7 mouse cellular contexts compared by ENCODE assay signal in genomic region chr7:3666921-3667391, GRCm38 (mm10). TPM values are rescaled to one million over a fixed set of nuclear protein-coding genes. Genes with fewer than 3 reads are reported as not detected.
DNase-seq lines count a peak whose midpoint lies in the region; ATAC-seq lines count a peak whose summit lies in the region.

No protein-coding gene starts in this region.

- peak overlapping the region; percentile 30 for H3K4me2 ChIP-seq in lung, embryonic 15.5 days
- H3K4me2 ChIP-seq in intestine, embryonic 15.5 days (replicated peaks): peak overlapping the region; percentile 49
- no peak overlapping the region for H3K4me2 ChIP-seq in forebrain, embryonic 14.5 days (ENCODE audit: low read length)

- H3K4me1 ChIP-seq in lung, embryonic 15.5 days: peaks cover 35% of the 10 kb centered on the region
- peaks cover 19% of the 10 kb centered on the region for H3K4me1 ChIP-seq in intestine, embryonic 15.5 days (replicated peaks)
- peaks cover 10% of the 10 kb centered on the region for H3K4me1 ChIP-seq in forebrain, embryonic 14.5 days (ENCODE audit: control insufficient read depth, insufficient read depth, low read length)

- H3K9me3 ChIP-seq in lung, embryonic 15.5 days: no peaks in the 10 kb centered on the region
- H3K9me3 ChIP-seq in intestine, embryonic 15.5 days: no peaks in the 10 kb centered on the region
- H3K9me3 ChIP-seq in forebrain, embryonic 14.5 days (replicated peaks; ENCODE audit: control insufficient read depth, low read length): no peaks in the 10 kb centered on the region

- H3K4me3 ChIP-seq in lung, embryonic 15.5 days: 0 out of 2 replicates have a peak overlapping the region, but pooled peaks have one; percentile 16
- H3K4me3 ChIP-seq in intestine, embryonic 15.5 days (replicated peaks): peak overlapping the region; percentile 17
- no peak overlapping the region for H3K4me3 ChIP-seq in forebrain, embryonic 14.5 days (ENCODE audit: low read depth, low read length)

- H3K27ac ChIP-seq in lung, embryonic 15.5 days: peak overlapping the region; percentile 45; the same call in 1 of the 2 replicates
- H3K27ac ChIP-seq in intestine, embryonic 15.5 days: peak overlapping the region; percentile 51
- H3K27ac ChIP-seq in forebrain, embryonic 14.5 days (ENCODE audit: low read depth, low read length): no peak overlapping the region

- H3K27me3 ChIP-seq in lung, embryonic 15.5 days: no peaks in the 10 kb centered on the region
- H3K27me3 ChIP-seq in intestine, embryonic 15.5 days (replicated peaks): no peaks in the 10 kb centered on the region
- H3K27me3 ChIP-seq in forebrain, embryonic 14.5 days (replicated peaks; ENCODE audit: control insufficient read depth, insufficient read depth, low read length): no peaks in the 10 kb centered on the region

- H3K9ac ChIP-seq in lung, embryonic 15.5 days: peak overlapping the region; percentile 27; the same call in 1 of the 2 replicates
- peak overlapping the region; percentile 16; the same call in 1 of the 2 replicates for H3K9ac ChIP-seq in intestine, embryonic 15.5 days
- no peak overlapping the region for H3K9ac ChIP-seq in forebrain, embryonic 14.5 days (ENCODE audit: low read length)

- peaks cover 13% of the 10 kb centered on the region for H3K36me3 ChIP-seq in lung, embryonic 15.5 days
- H3K36me3 ChIP-seq in intestine, embryonic 15.5 days: peaks cover 21% of the 10 kb centered on the region
- H3K36me3 ChIP-seq in forebrain, embryonic 14.5 days (ENCODE audit: control insufficient read depth, insufficient read depth, low read length): peaks cover 16% of the 10 kb centered on the region

- 13% methylated on average over 14 of the region's 14 CpGs for WGBS in lung, embryonic 15.5 days
- 19% methylated on average over 14 of the region's 14 CpGs for WGBS in intestine, embryonic 15.5 days
- WGBS in forebrain, embryonic 14.5 days: 19% methylated on average over 14 of the region's 14 CpGs

- no peak for ATAC-seq in lung, embryonic 15.5 days (ENCODE audit: borderline replicate concordance, extremely low read depth, low FRiP score, low TSS enrichment)
- peak; percentile 44 for ATAC-seq in intestine, embryonic 15.5 days
- no peak for ATAC-seq in forebrain, embryonic 14.5 days

- DNase-seq in lung, postnatal 14 days: no peak
- DNase-seq in c-Kit-positive CD71-positive TER-119-negative erythroid progenitor cells, embryonic 14.5 days (ENCODE audit: low read depth): peak; percentile 59
- DNase-seq in retina, postnatal 1 day: peak; percentile 5
- no peak for DNase-seq in urinary bladder, adult 2 months (ENCODE audit: low spot score)
- no peak for DNase-seq in forebrain, embryonic 14.5 days (ENCODE audit: low spot score)

RNA-seq across cellular contexts. Expression of gene Leng1, which starts 1.3 kb away (rescaled TPM):
- 15.0 and 15.8 TPM in 2 replicates for polyA plus RNA-seq in lung, embryonic 15.5 days (2015; fragmentation: Nextera tagmentation; extraction: Ambion mirVana)
- polyA plus RNA-seq in intestine, embryonic 15.5 days (2015; fragmentation: Nextera tagmentation; extraction: Ambion mirVana): 19.5 and 20.2 TPM in 2 replicates
- 14.0 and 14.8 TPM in 2 replicates for polyA plus RNA-seq in urinary bladder, adult 2 months (2012; rRNA removed)
- 10.2 and 12.3 TPM in 2 replicates for polyA plus RNA-seq in forebrain, embryonic 14.5 days (2014; fragmentation: Nextera tagmentation; extraction: Ambion mirVana)

RNA-seq across cellular contexts. Expression of gene Tmc4, which starts 10.4 kb away (rescaled TPM):
- 21.7 and 25.5 TPM in 2 replicates for polyA plus RNA-seq in lung, embryonic 15.5 days (2015; fragmentation: Nextera tagmentation; extraction: Ambion mirVana)
- 73.4 and 82.6 TPM in 2 replicates for polyA plus RNA-seq in intestine, embryonic 15.5 days (2015; fragmentation: Nextera tagmentation; extraction: Ambion mirVana)
- polyA plus RNA-seq in urinary bladder, adult 2 months (2012; rRNA removed): 120 and 136 TPM in 2 replicates
- 1.8 and 2.1 TPM in 2 replicates for polyA plus RNA-seq in forebrain, embryonic 14.5 days (2014; fragmentation: Nextera tagmentation; extraction: Ambion mirVana)

RNA-seq across cellular contexts. Expression of gene Cnot3, which starts 21.9 kb away (rescaled TPM):
- 51.4 TPM in 2 replicates for polyA plus RNA-seq in lung, embryonic 15.5 days (2015; fragmentation: Nextera tagmentation; extraction: Ambion mirVana)
- polyA plus RNA-seq in intestine, embryonic 15.5 days (2015; fragmentation: Nextera tagmentation; extraction: Ambion mirVana): 43.7 and 47.1 TPM in 2 replicates
- 23.5 and 42.6 TPM in 2 replicates for polyA plus RNA-seq in urinary bladder, adult 2 months (2012; rRNA removed)
- 40.5 and 44.2 TPM in 2 replicates for polyA plus RNA-seq in forebrain, embryonic 14.5 days (2014; fragmentation: Nextera tagmentation; extraction: Ambion mirVana)

RNA-seq across cellular contexts. Expression of gene Tsen34, which starts 25.7 kb away (rescaled TPM):
- 296 and 312 TPM in 2 replicates for polyA plus RNA-seq in lung, embryonic 15.5 days (2015; fragmentation: Nextera tagmentation; extraction: Ambion mirVana)
- polyA plus RNA-seq in intestine, embryonic 15.5 days (2015; fragmentation: Nextera tagmentation; extraction: Ambion mirVana): 230 and 235 TPM in 2 replicates
- 88.8 and 98.9 TPM in 2 replicates for polyA plus RNA-seq in urinary bladder, adult 2 months (2012; rRNA removed)
- 233 TPM in 2 replicates for polyA plus RNA-seq in forebrain, embryonic 14.5 days (2014; fragmentation: Nextera tagmentation; extraction: Ambion mirVana)

RNA-seq across cellular contexts. Expression of gene Mboat7, which starts 26.4 kb away (rescaled TPM):
- polyA plus RNA-seq in lung, embryonic 15.5 days (2015; fragmentation: Nextera tagmentation; extraction: Ambion mirVana): 49.8 and 51.4 TPM in 2 replicates
- polyA plus RNA-seq in intestine, embryonic 15.5 days (2015; fragmentation: Nextera tagmentation; extraction: Ambion mirVana): 55.3 and 57.2 TPM in 2 replicates
- polyA plus RNA-seq in urinary bladder, adult 2 months (2012; rRNA removed): 25.6 and 31.9 TPM in 2 replicates
- polyA plus RNA-seq in forebrain, embryonic 14.5 days (2014; fragmentation: Nextera tagmentation; extraction: Ambion mirVana): 35.1 and 49.3 TPM in 2 replicates

Comparison
In these comparisons a context has a peak if more than half of its experiments do, and no peak if none do; other contexts are left out.
1. DNase-seq: peak in c-Kit-positive CD71-positive TER-119-negative erythroid progenitor cells, embryonic 14.5 days (single experiment) and retina, postnatal 1 day (single experiment); none in lung, postnatal 14 days (single experiment), urinary bladder, adult 2 months (single experiment) and forebrain, embryonic 14.5 days (single experiment).